Comparison of ENCODE assay signal across 8 mouse cellular contexts in genomic region chr3:9593832-9594231, GRCm38 (mm10). TPM values are rescaled to one million over a fixed set of nuclear protein-coding genes. Genes with fewer than 3 reads are reported as not detected.
A peak's percentile ranks its signal among the peaks of the same experiment; 100 is the strongest.
DNase-seq lines count a peak whose midpoint lies in the region; ATAC-seq and TF ChIP-seq lines count a peak whose summit lies in the region.

No protein-coding gene starts in this region.

- H3K4me1 ChIP-seq in intestine, postnatal 0 days (replicated peaks; ENCODE audit: control insufficient read depth, insufficient read depth, low read length): no peaks in the 10 kb centered on the region
- H3K4me1 ChIP-seq in intestine, embryonic 16.5 days (ENCODE audit: control insufficient read depth, insufficient read depth, low read length): peaks cover 4% of the 10 kb centered on the region; the same call in 1 of the 2 replicates
- H3K4me1 ChIP-seq in cerebellum, adult 2 months (ENCODE audit: control insufficient read depth, insufficient read depth, low read length): peaks cover 4% of the 10 kb centered on the region
- H3K4me1 ChIP-seq in embryonic facial prominence, embryonic 10.5 days: peaks cover 20% of the 10 kb centered on the region

- no peaks in the 10 kb centered on the region for H3K9me3 ChIP-seq in intestine, postnatal 0 days (ENCODE audit: control insufficient read depth)
- no peaks in the 10 kb centered on the region for H3K9me3 ChIP-seq in intestine, embryonic 16.5 days (ENCODE audit: control insufficient read depth, low read length)
- H3K9me3 ChIP-seq in embryonic facial prominence, embryonic 10.5 days: no peaks in the 10 kb centered on the region

- peak; percentile 67 for TF ChIP-seq CTCF in intestine, postnatal 0 days (IDR thresholded peaks at IDR 0.05; ENCODE audit: low read depth)
- TF ChIP-seq CTCF in cerebellum, adult 2 months (IDR thresholded peaks at IDR 0.05; ENCODE audit: borderline replicate concordance, insufficient read depth, low read depth, low read length): no peak

- no peak for ATAC-seq in intestine, postnatal 0 days
- no peak for ATAC-seq in intestine, embryonic 16.5 days

- H3K27me3 ChIP-seq in intestine, postnatal 0 days (replicated peaks; ENCODE audit: control insufficient read depth, insufficient read depth, low read length): no peaks in the 10 kb centered on the region
- no peaks in the 10 kb centered on the region for H3K27me3 ChIP-seq in intestine, embryonic 16.5 days (replicated peaks; ENCODE audit: control insufficient read depth, insufficient read depth, low read length)
- H3K27me3 ChIP-seq in cerebellum, adult 2 months (ENCODE audit: control insufficient read depth, insufficient read depth, low read length): no peaks in the 10 kb centered on the region
- no peaks in the 10 kb centered on the region for H3K27me3 ChIP-seq in embryonic facial prominence, embryonic 10.5 days (replicated peaks; ENCODE audit: low read depth, poor library complexity, severe bottlenecking)

- H3K27ac ChIP-seq in intestine, postnatal 0 days (ENCODE audit: low read depth, low read length): no peak overlapping the region
- no peak overlapping the region for H3K27ac ChIP-seq in intestine, embryonic 16.5 days (ENCODE audit: low read length)
- no peak overlapping the region for H3K27ac ChIP-seq in cerebellum, adult 2 months (ENCODE audit: insufficient read depth, low read length)
- no peak overlapping the region for H3K27ac ChIP-seq in embryonic facial prominence, embryonic 10.5 days (replicated peaks)

- H3K9ac ChIP-seq in intestine, postnatal 0 days (ENCODE audit: low read depth, low read length): no peak overlapping the region
- H3K9ac ChIP-seq in intestine, embryonic 16.5 days (ENCODE audit: low read depth, low read length): no peak overlapping the region

- H3K4me3 ChIP-seq in intestine, postnatal 0 days (ENCODE audit: low read depth, low read length): no peak overlapping the region
- no peak overlapping the region for H3K4me3 ChIP-seq in intestine, embryonic 16.5 days (ENCODE audit: low read length)
- H3K4me3 ChIP-seq in cerebellum, adult 2 months (replicated peaks; ENCODE audit: insufficient read depth, low read depth, low read length): no peak overlapping the region
- no peak overlapping the region for H3K4me3 ChIP-seq in embryonic facial prominence, embryonic 10.5 days

- no peaks in the 10 kb centered on the region for H3K36me3 ChIP-seq in intestine, postnatal 0 days (ENCODE audit: control insufficient read depth, insufficient read depth)
- H3K36me3 ChIP-seq in intestine, embryonic 16.5 days (ENCODE audit: control insufficient read depth, insufficient read depth, low read length): no peaks in the 10 kb centered on the region
- H3K36me3 ChIP-seq in embryonic facial prominence, embryonic 10.5 days (replicated peaks): no peaks in the 10 kb centered on the region

- no peak overlapping the region for H3K4me2 ChIP-seq in intestine, postnatal 0 days (replicated peaks; ENCODE audit: low read depth)
- H3K4me2 ChIP-seq in intestine, embryonic 16.5 days (ENCODE audit: low read depth, low read length): no peak overlapping the region

- peak; percentile 73 for DNase-seq in ES-CJ7 (ENCODE audit: low read depth, low spot score)
- peak; percentile 37 to 42 for DNase-seq in cerebellum, adult 2 months
- peak; percentile 56 to 61 for DNase-seq in kidney, postnatal 25 days
- DNase-seq in thymus, postnatal 0 days (ENCODE audit: low spot score): peak; percentile 71
- DNase-seq in embryonic facial prominence, embryonic 10.5 days (ENCODE audit: low spot score): no peak
- no peak for DNase-seq in urinary bladder, adult 18-20 months (ENCODE audit: low spot score in 2 of 2)

- no peak for TF ChIP-seq POLR2A in cerebellum, adult 2 months (IDR thresholded peaks at IDR 0.05; ENCODE audit: borderline replicate concordance, insufficient read depth, low read length)

- 79% methylated on average over 2 of the region's 2 CpGs for WGBS in intestine, postnatal 0 days
- WGBS in intestine, embryonic 16.5 days: 75% methylated on average over 2 of the region's 2 CpGs
- 71% methylated on average over 2 of the region's 2 CpGs for WGBS in cerebellum, adult 2 months
- WGBS in embryonic facial prominence, embryonic 10.5 days: 83% methylated on average over 2 of the region's 2 CpGs

RNA-seq across cellular contexts. Expression of gene Zfp704, which starts 16.1 kb away (rescaled TPM):
- polyA plus RNA-seq in intestine, postnatal 0 days (2015; fragmentation: Nextera tagmentation; extraction: Ambion mirVana): 2.8 and 3.3 TPM in 2 replicates
- polyA plus RNA-seq in intestine, embryonic 16.5 days (2015; fragmentation: Nextera tagmentation; extraction: Ambion mirVana): 4.4 and 4.7 TPM in 2 replicates
- polyA plus RNA-seq in cerebellum, adult 2 months (2012; rRNA removed): 13.1 and 14.5 TPM in 2 replicates
- polyA plus RNA-seq in thymus, postnatal 0 days (2015; fragmentation: Nextera tagmentation; extraction: Ambion mirVana): 2.5 and 4.7 TPM in 2 replicates
- 7.4 and 7.7 TPM in 2 replicates for polyA plus RNA-seq in embryonic facial prominence, embryonic 10.5 days (2016; fragmentation: Nextera tagmentation; extraction: Ambion mirVana)

Comparison
In these comparisons a context has a peak if more than half of its experiments do, and no peak if none do; other contexts are left out.
1. DNase-seq: peak in ES-CJ7 (single experiment), cerebellum, adult 2 months (2 of 2), kidney, postnatal 25 days (2 of 2) and thymus, postnatal 0 days (single experiment); none in embryonic facial prominence, embryonic 10.5 days (single experiment) and urinary bladder, adult 18-20 months (0 of 2).